Mouse (Mus musculus) neural tube, embryonic 15.5 days (tissue): ENCODE measurements around the gene Ssh3. TPM values are rescaled to one million over a fixed set of nuclear protein-coding genes. Genes with fewer than 3 reads are reported as not detected.
A peak's percentile ranks its signal among the peaks of the same experiment; 100 is the strongest.
"Not testable (repeated sequence)": the region's sequence is repeated elsewhere in the genome, so short reads cannot be mapped to it uniquely, and the experiment has no call there.

Experiments used
- ATAC-seq: fragments of 200-750 bp; cut with Nextera tagmentation; 2 replicates; pipeline ENCODE4 v1.8.0; 2017; ENCODE audit warnings: mild to moderate bottlenecking, moderate TSS enrichment, moderate library complexity; ENCODE audit not compliant: low FRiP score
- H3K27ac ChIP-seq: fragments of 300-500 bp; sonication (generic); replicated peaks from 2 replicates; pipeline ENCODE4 v1.5.1; 2015; ENCODE audit warnings: mild to moderate bottlenecking, inconsistent platforms
- H3K27me3 ChIP-seq: fragments of 300-500 bp; sonication (generic); replicated peaks from 2 replicates; pipeline ENCODE4 v1.6.1; 2015; ENCODE audit warnings: inconsistent platforms
- H3K36me3 ChIP-seq: fragments of 300-500 bp; sonication (generic); 2 replicates; pipeline ENCODE4 v1.6.1; 2015; ENCODE audit warnings: inconsistent platforms
- H3K4me1 ChIP-seq: fragments of 300-500 bp; sonication (generic); 2 replicates; pipeline ENCODE4 v1.6.1; 2015; ENCODE audit warnings: inconsistent platforms
- H3K4me2 ChIP-seq: fragments of 300-500 bp; sonication (generic); 2 replicates; pipeline ENCODE4 v1.6.1; 2015; ENCODE audit warnings: inconsistent platforms, mild to moderate bottlenecking, moderate library complexity
- H3K4me3 ChIP-seq: fragments of 300-500 bp; sonication (generic); replicated peaks from 2 replicates; pipeline ENCODE4 v1.5.1; 2015; ENCODE audit warnings: mild to moderate bottlenecking, inconsistent platforms
- H3K9ac ChIP-seq: fragments of 300-500 bp; sonication (generic); replicated peaks from 2 replicates; pipeline ENCODE4 v1.6.1; 2015; ENCODE audit warnings: mild to moderate bottlenecking, inconsistent platforms
- H3K9me3 ChIP-seq: fragments of 300-500 bp; sonication (generic); replicated peaks from 2 replicates; pipeline ENCODE4 v1.6.1; 2016; ENCODE audit warnings: inconsistent platforms
- WGBS: fragments of 180-500 bp; shearing (Covaris S2); methylation state at CpG from one replicate; pipeline ENCODE4 v1.1.7; 2015; ENCODE audit warnings: mixed read lengths; 5-methylcytosine and 5-hydroxymethylcytosine counted together
- polyA plus RNA-seq: library from polyadenylated mRNA; unstranded; fragments of >200 nt; fragmentation: Nextera tagmentation; extraction: Ambion mirVana; gene quantifications from 2 replicates; pipeline ENCODE4 v1.2.1, GENCODE M21; 2015

Ssh3 gene
- polyA plus RNA-seq, 1 experiment from 2014 or later, result 19.8 TPM

DNA sequence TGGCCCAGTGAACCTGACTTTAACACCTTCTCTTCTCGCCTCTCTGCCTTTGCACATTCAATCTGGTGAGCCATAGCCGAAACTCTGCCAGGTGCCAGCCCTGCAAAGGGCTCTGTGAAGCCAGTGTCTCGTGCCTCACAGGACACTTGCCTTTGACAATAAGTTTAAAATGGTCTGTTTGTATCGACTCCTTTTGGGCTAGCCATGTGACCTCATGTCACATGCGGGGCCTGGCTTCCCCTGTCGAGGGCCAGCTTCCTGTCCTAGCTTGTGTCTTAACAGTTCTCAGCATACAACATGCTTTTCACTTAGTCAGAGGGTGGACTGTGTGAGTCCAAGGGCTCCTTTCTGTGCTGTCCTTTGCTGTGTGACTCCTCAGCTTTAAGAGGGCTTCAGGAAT, 6.2 kb downstream of the Ssh3 start:
- H3K9ac ChIP-seq, result no peak overlapping the region
- H3K9me3 ChIP-seq, result no peaks in the 10 kb centered on the region
- no peak for ATAC-seq
- H3K4me1 ChIP-seq, result peaks cover 4% of the 10 kb centered on the region
- no peaks in the 10 kb centered on the region for H3K36me3 ChIP-seq
- H3K4me3 ChIP-seq, result no peak overlapping the region
- 71% methylated on average over 6 of the region's 6 CpGs for WGBS
- H3K27ac ChIP-seq, result no peak overlapping the region
- no peak overlapping the region for H3K4me2 ChIP-seq
- no peaks in the 10 kb centered on the region for H3K27me3 ChIP-seq

GRCm38 (mm10) chr19:4261038-4261698, 7.8 kb downstream of the Ssh3 start:
- Histone ChIP-seq H3K4me1 (peaks cover 14% of the 10 kb centered on the region), H3K9ac (no peak overlapping the region), H3K27ac (no peak overlapping the region), H3K27me3 (no peaks in the 10 kb centered on the region), H3K9me3 (no peaks in the 10 kb centered on the region), H3K4me3 (no peak overlapping the region), H3K36me3 (no peaks in the 10 kb centered on the region), H3K4me2 (no peak overlapping the region)
- ATAC-seq, result no peak
- 60% methylated on average over 8 of the region's 8 CpGs for WGBS

- 23% methylated on average over 12 of the region's 12 CpGs for WGBS
Measured at GRCm38 (mm10) chr19:4257897-4258252, 11.1 kb downstream of the Ssh3 start.

GRCm38 (mm10) chr19:4257216-4257896, 11.6 kb downstream of the Ssh3 start:
- peak overlapping the region; percentile 66; the same call in 1 of the 2 replicates for H3K27ac ChIP-seq
- ATAC-seq, result peak; percentile 90
- peak overlapping the region; percentile 54 for H3K9ac ChIP-seq
- H3K4me1 ChIP-seq, result peaks cover 14% of the 10 kb centered on the region
- no peaks in the 10 kb centered on the region for H3K9me3 ChIP-seq
- H3K27me3 ChIP-seq, result no peaks in the 10 kb centered on the region
- H3K4me3 ChIP-seq, result peak overlapping the region; percentile 63
- WGBS, result under 1% methylated on average over 41 of the region's 41 CpGs
- no peaks in the 10 kb centered on the region for H3K36me3 ChIP-seq
- H3K4me2 ChIP-seq, result peak overlapping the region; percentile 90

More at GRCm38 (mm10) chr19:4257897-4258252, 11.1 kb downstream of the Ssh3 start:
- H3K27ac ChIP-seq, result no peak overlapping the region
- no peak; the same call in none of the 2 replicates for ATAC-seq
- H3K9ac ChIP-seq, result peak overlapping the region; percentile 49
- no peaks in the 10 kb centered on the region for H3K27me3 ChIP-seq
- peak overlapping the region; percentile 90 for H3K4me2 ChIP-seq
- H3K36me3 ChIP-seq, result no peaks in the 10 kb centered on the region
- H3K4me1 ChIP-seq, result peaks cover 14% of the 10 kb centered on the region
- H3K9me3 ChIP-seq, result no peaks in the 10 kb centered on the region
- H3K4me3 ChIP-seq, result peak overlapping the region; percentile 63

DNA sequence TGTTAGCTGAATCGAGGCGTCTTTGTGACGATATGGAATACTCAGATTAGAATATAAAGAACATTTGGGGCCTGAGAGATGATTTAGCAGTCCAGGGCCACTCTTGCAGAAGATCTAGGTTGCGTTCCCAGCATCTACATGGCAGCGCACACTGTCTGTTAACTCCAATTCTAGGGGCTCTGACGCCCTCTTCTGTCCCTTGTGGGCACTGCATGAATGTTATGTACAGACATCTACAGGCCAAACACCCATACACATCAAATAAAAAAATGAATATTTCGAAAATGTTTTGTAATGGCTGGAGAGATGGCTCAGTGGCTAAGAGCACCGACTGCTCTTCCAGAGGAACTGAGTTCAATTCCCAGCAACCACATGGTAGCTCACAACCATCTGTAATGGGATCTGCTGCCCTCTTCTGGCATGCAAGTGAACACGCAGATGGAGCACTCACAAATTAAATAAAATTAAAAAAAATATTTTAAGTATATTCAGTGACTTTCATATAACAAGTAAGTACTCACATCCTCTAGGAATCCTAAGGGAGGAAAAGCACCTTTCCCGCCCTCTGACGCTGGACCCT, 13.3 kb downstream of the Ssh3 start:
- Histone ChIP-seq H3K4me1 (peaks cover 14% of the 10 kb centered on the region), H3K9me3 (no peaks in the 10 kb centered on the region), H3K36me3 (no peaks in the 10 kb centered on the region), H3K27me3 (no peaks in the 10 kb centered on the region), H3K9ac (no peak overlapping the region), H3K4me3 (no peak overlapping the region), H3K27ac (no peak overlapping the region), H3K4me2 (no peak overlapping the region)
- WGBS, result 78% methylated on average over 11 of the region's 11 CpGs
- no peak for ATAC-seq

GRCm38 (mm10) chr19:4254230-4254629, 14.8 kb downstream of the Ssh3 start:
- Histone ChIP-seq H3K4me1 (peaks cover 14% of the 10 kb centered on the region), H3K36me3 (no peaks in the 10 kb centered on the region), H3K4me3 (no peak overlapping the region), H3K9ac (no peak overlapping the region), H3K27me3 (no peaks in the 10 kb centered on the region), H3K27ac (no peak overlapping the region), H3K4me2 (no peak overlapping the region), H3K9me3 (no peaks in the 10 kb centered on the region)
- whole genome bisulfite sequencing, result 90% methylated on average over 7 of the region's 7 CpGs
- no peak for ATAC-seq

DNA sequence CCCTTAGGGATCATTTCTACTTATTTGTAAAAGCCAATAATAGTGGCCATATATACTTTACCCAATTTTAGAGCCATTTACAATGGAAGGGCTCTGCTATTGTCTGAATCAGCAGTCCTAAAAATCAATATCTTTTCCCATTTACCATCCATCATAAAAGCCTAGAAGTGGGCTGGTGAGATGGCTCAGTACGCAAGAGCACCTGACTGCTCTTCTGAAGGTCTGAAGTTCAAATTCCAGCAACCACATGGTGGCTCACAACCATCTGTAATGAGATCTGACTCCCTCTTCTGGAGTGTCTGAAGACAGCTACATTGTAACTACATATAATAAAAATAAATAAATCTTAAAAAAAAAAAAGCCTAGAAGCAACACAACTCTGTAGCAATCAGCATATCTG, 20.3 kb downstream of the Ssh3 start:
- not testable (repeated sequence) for H3K4me1 ChIP-seq, H3K9ac ChIP-seq, ATAC-seq, H3K4me3 ChIP-seq, H3K9me3 ChIP-seq, H3K27me3 ChIP-seq, H3K4me2 ChIP-seq, H3K36me3 ChIP-seq, H3K27ac ChIP-seq
- 65% methylated on average over 1 of the region's 1 CpGs for WGBS

GRCm38 (mm10) chr19:4247010-4247409, 22.0 kb downstream of the Ssh3 start:
- Histone ChIP-seq H3K4me2 (no peak overlapping the region), H3K27me3 (no peaks in the 10 kb centered on the region), H3K9ac (no peak overlapping the region), H3K27ac (no peak overlapping the region), H3K4me1 (no peaks in the 10 kb centered on the region), H3K36me3 (no peaks in the 10 kb centered on the region), H3K4me3 (no peak overlapping the region), H3K9me3 (no peaks in the 10 kb centered on the region)
- no peak for ATAC-seq
- WGBS, result 67% methylated on average over 1 of the region's 1 CpGs

DNA sequence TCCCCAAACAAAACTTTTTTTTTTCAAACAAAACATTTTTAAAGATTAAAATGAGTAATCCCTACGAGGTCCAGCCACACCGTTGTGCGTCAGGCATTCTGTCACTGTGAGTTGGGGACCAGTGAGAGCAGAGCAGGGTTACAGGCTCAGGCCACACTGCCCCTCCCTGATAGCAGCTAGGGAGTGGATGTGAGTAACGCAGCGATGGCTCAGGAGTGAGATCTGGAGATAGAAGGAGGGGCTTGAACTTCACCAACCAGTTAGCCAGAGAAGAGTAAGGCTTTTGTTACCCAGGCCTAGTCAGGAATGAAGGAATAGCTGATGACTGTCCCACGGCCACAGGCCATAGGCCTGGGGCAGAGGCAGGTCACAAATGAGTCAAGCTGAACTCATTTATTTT, 24.2 kb downstream of the Ssh3 start:
- no peaks in the 10 kb centered on the region for H3K36me3 ChIP-seq
- H3K4me3 ChIP-seq, result no peak overlapping the region
- no peak overlapping the region for H3K27ac ChIP-seq
- no peaks in the 10 kb centered on the region for H3K27me3 ChIP-seq
- H3K4me2 ChIP-seq, result no peak overlapping the region
- H3K4me1 ChIP-seq, result no peaks in the 10 kb centered on the region
- no peak overlapping the region for H3K9ac ChIP-seq
- 84% methylated on average over 6 of the region's 6 CpGs for WGBS
- ATAC-seq, result no peak
- no peaks in the 10 kb centered on the region for H3K9me3 ChIP-seq

- Histone ChIP-seq H3K4me2 (no peak overlapping the region), H3K27ac (no peak overlapping the region), H3K36me3 (no peaks in the 10 kb centered on the region), H3K4me1 (no peaks in the 10 kb centered on the region), H3K9me3 (no peaks in the 10 kb centered on the region), H3K9ac (no peak overlapping the region), H3K27me3 (no peaks in the 10 kb centered on the region), H3K4me3 (no peak overlapping the region)
- no peak for ATAC-seq
- 68% methylated on average over 3 of the region's 3 CpGs for WGBS
Measured at GRCm38 (mm10) chr19:4242416-4242815, 26.6 kb downstream of the Ssh3 start.

- ATAC-seq, result no peak
Measured at GRCm38 (mm10) chr19:4240247-4240668, 28.7 kb downstream of the Ssh3 start.

GRCm38 (mm10) chr19:4234548-4234947, 34.4 kb downstream of the Ssh3 start:
- H3K4me3 ChIP-seq, result no peak overlapping the region
- H3K4me2 ChIP-seq, result no peak overlapping the region
- peaks cover 13% of the 10 kb centered on the region for H3K4me1 ChIP-seq
- H3K27ac ChIP-seq, result no peak overlapping the region
- WGBS, result 82% methylated on average over 4 of the region's 4 CpGs
- H3K27me3 ChIP-seq, result peaks cover 7% of the 10 kb centered on the region
- ATAC-seq, result no peak
- H3K9me3 ChIP-seq, result no peaks in the 10 kb centered on the region
- H3K9ac ChIP-seq, result no peak overlapping the region
- no peaks in the 10 kb centered on the region for H3K36me3 ChIP-seq

More at GRCm38 (mm10) chr19:4240247-4240668, 28.7 kb downstream of the Ssh3 start:
- Histone ChIP-seq H3K27ac (no peak overlapping the region), H3K36me3 (no peaks in the 10 kb centered on the region), H3K4me1 (no peaks in the 10 kb centered on the region), H3K4me3 (no peak overlapping the region), H3K9ac (no peak overlapping the region), H3K9me3 (no peaks in the 10 kb centered on the region), H3K4me2 (no peak overlapping the region), H3K27me3 (no peaks in the 10 kb centered on the region)
- 68% methylated on average over 8 of the region's 8 CpGs for WGBS
